9 mouse cellular contexts compared by ENCODE assay signal in genomic region chr6:88589517-88589916, GRCm38 (mm10). TPM values are rescaled to one million over a fixed set of nuclear protein-coding genes. Genes with fewer than 3 reads are reported as not detected.
DNase-seq lines count a peak whose midpoint lies in the region; ATAC-seq and TF ChIP-seq lines count a peak whose summit lies in the region.
"Had no signal": no experiment of that assay in that cellular context is flagged by ENCODE, and none has a peak within 500 bp of the region (broad histone marks: within the 10 kb centered on the region; RNA-seq: fewer than 3 reads in every experiment).

No protein-coding gene starts in this region.

- DNase-seq in left cerebral cortex, postnatal 10 days (ENCODE audit: extremely low spot score in 1 of 2, low spot score in 2 of 2) = peak; percentile 27 to 54
- no peak for DNase-seq in left cerebral cortex, adult 8-10 months (ENCODE audit: low spot score in 2 of 2)
- DNase-seq in adrenal gland, postnatal 25 days = peak; percentile 21
- DNase-seq in kidney, adult 9 months = peak; percentile 51
- peak; percentile 18 for DNase-seq in lung, postnatal 25 days (ENCODE audit: low spot score)
- peak; percentile 28 for DNase-seq in stomach, postnatal 0 days (ENCODE audit: low spot score)
- no peak for DNase-seq in spleen, adult 18-20 months
- DNase-seq: liver, embryonic 13.5 days had no signal

- H3K4me3 ChIP-seq in embryonic fibroblast, embryonic 13.5 days (ENCODE audit: insufficient read depth, low read length) = no peak overlapping the region
- H3K4me3 ChIP-seq in stomach, postnatal 0 days (ENCODE audit: low read depth, low read length) = no peak overlapping the region
- H3K4me3 ChIP-seq: liver, embryonic 13.5 days had no signal

- H3K4me2 ChIP-seq in stomach, postnatal 0 days (replicated peaks; ENCODE audit: low read depth) = no peak overlapping the region
- H3K4me2 ChIP-seq: liver, embryonic 13.5 days had no signal

- 7% methylated on average over 5 of the region's 5 CpGs for WGBS in stomach, postnatal 0 days

- no peaks in the 10 kb centered on the region for H3K27me3 ChIP-seq in stomach, postnatal 0 days (ENCODE audit: control insufficient read depth, insufficient read depth, low read length)

- H3K9me3 ChIP-seq in stomach, postnatal 0 days (ENCODE audit: control insufficient read depth, low read length) = no peaks in the 10 kb centered on the region
- H3K9me3 ChIP-seq: liver, embryonic 13.5 days had no signal

- H3K27ac ChIP-seq in embryonic fibroblast, embryonic 13.5 days (ENCODE audit: insufficient read depth, low read length) = no peak overlapping the region
- H3K27ac ChIP-seq in stomach, postnatal 0 days (replicated peaks) = no peak overlapping the region
- H3K27ac ChIP-seq: liver, embryonic 13.5 days had no signal

- intact Hi-C loops in left cerebral cortex, postnatal 10 days (cut with DNase I) = loop anchor here (5.0 kb wide), 1 partner anchor 238 kb away; no protein-coding TSS in a partner anchor

- no peak for ATAC-seq in stomach, postnatal 0 days (ENCODE audit: low FRiP score, low TSS enrichment)

- H3K9ac ChIP-seq in stomach, postnatal 0 days (ENCODE audit: low read length) = no peak overlapping the region
- H3K9ac ChIP-seq: liver, embryonic 13.5 days had no signal

- H3K4me1 ChIP-seq in embryonic fibroblast, embryonic 13.5 days (ENCODE audit: control insufficient read depth, insufficient read depth, low read length) = peaks cover 10% of the 10 kb centered on the region; the same call in 1 of the 2 replicates
- H3K4me1 ChIP-seq in stomach, postnatal 0 days (replicated peaks; ENCODE audit: control insufficient read depth, insufficient read depth) = no peaks in the 10 kb centered on the region

- TF ChIP-seq POLR2A in embryonic fibroblast, embryonic 13.5 days (IDR thresholded peaks at IDR 0.05; ENCODE audit: low read depth, low read length) = no peak

- TF ChIP-seq EP300 in stomach, postnatal 0 days (optimal IDR thresholded peaks at IDR 0.05) = no peak

- H3K36me3 ChIP-seq in stomach, postnatal 0 days (ENCODE audit: control insufficient read depth, insufficient read depth, low read length) = no peaks in the 10 kb centered on the region
- H3K36me3 ChIP-seq: liver, embryonic 13.5 days had no signal

- peak; percentile 55; the same call in 1 of the 2 replicates for TF ChIP-seq CTCF in embryonic fibroblast, embryonic 13.5 days (IDR thresholded peaks at IDR 0.05; ENCODE audit: borderline replicate concordance, insufficient read depth, low read length)
- TF ChIP-seq CTCF in stomach, postnatal 0 days (IDR thresholded peaks at IDR 0.05; ENCODE audit: low read depth) = peak; percentile 83

RNA-seq across cellular contexts. Expression of gene Kbtbd12, which starts 48.2 kb away (rescaled TPM):
- total RNA-seq in left cerebral cortex, postnatal 10 days (2021) = under 1 TPM; 0.20 to 0.56 TPM
- total RNA-seq in left cerebral cortex, adult 8-10 months (2022) = 1 to 10 TPM in 1 of 4 experiments, under 1 TPM in 3; 0.39 to 1.7 (median 0.93) TPM
- 0.36 and 1.3 TPM in 2 replicates for total RNA-seq in adrenal gland, postnatal 25 days (2021)
- polyA plus RNA-seq in embryonic fibroblast, embryonic 13.5 days (2011; ENCODE audit: insufficient read length, low read depth, missing spikeins) = not detected in 2 replicates
- 0.28 and 0.62 TPM in 2 replicates for polyA plus RNA-seq in stomach, postnatal 0 days (2015; fragmentation: Nextera tagmentation; extraction: Ambion mirVana)

Comparison
In these comparisons a context has a peak if more than half of its experiments do, and no peak if none do; other contexts are left out.
1. DNase-seq: peak in left cerebral cortex, postnatal 10 days (2 of 2), adrenal gland, postnatal 25 days (single experiment), kidney, adult 9 months (single experiment), lung, postnatal 25 days (single experiment) and stomach, postnatal 0 days (single experiment); none in left cerebral cortex, adult 8-10 months (0 of 2) and spleen, adult 18-20 months (0 of 2).